Mouse (Mus musculus): ENCODE results near the gene Ubc.

- TF ChIP-seq EP300 (IDR thresholded peaks at IDR 0.05; ENCODE audit: low read depth): no peak
- TF ChIP-seq CTCF (IDR thresholded peaks at IDR 0.05; ENCODE audit: low read depth): no peak
Measured at GRCm38 (mm10) chr5:125433793-125434337, 43.9 kb upstream of the Ubc start, which contains the start of gene Dhx37.
